Mouse (Mus musculus): ENCODE measurements around the gene Arnt. TPM values are rescaled to one million over a fixed set of nuclear protein-coding genes. Genes with fewer than 3 reads are reported as not detected.
"Not testable (repeated sequence)": the region's sequence is repeated elsewhere in the genome, so short reads cannot be mapped to it uniquely, and the experiment has no call there.

Gene Arnt
- polyA plus RNA-seq, 1 experiment from 2014 or later: 28.6 TPM

- ATAC-seq (ENCODE audit: extremely low read depth, insufficient number of reproducible peaks, low FRiP score, low TSS enrichment); H3K27me3 ChIP-seq (replicated peaks); H3K27ac ChIP-seq (replicated peaks); H3K9me3 ChIP-seq; H3K36me3 ChIP-seq; H3K4me1 ChIP-seq; H3K4me2 ChIP-seq; H3K4me3 ChIP-seq; H3K9ac ChIP-seq: not testable (repeated sequence)
- WGBS: 50% methylated on average over 5 of the region's 11 CpGs
Measured at GRCm38 (mm10) chr3:95428423-95428822, 5.8 kb upstream of the Arnt start.

GRCm38 (mm10) chr3:95433301-95433915 is 780 bp upstream of the Arnt start:
- no peak for ATAC-seq (ENCODE audit: extremely low read depth, insufficient number of reproducible peaks, low FRiP score, low TSS enrichment)
- Histone ChIP-seq H3K27me3 (replicated peaks) (no peaks in the 10 kb centered on the region), H3K4me1 (peaks cover 25% of the 10 kb centered on the region), H3K27ac (replicated peaks) (peak overlapping the region; percentile 73), H3K4me2 (peak overlapping the region; percentile 84), H3K4me3 (peak overlapping the region; percentile 88), H3K36me3 (peaks cover 19% of the 10 kb centered on the region), H3K9me3 (no peaks in the 10 kb centered on the region), H3K9ac (peak overlapping the region; percentile 67)
- WGBS: 72% methylated on average over 10 of the region's 10 CpGs

DNA sequence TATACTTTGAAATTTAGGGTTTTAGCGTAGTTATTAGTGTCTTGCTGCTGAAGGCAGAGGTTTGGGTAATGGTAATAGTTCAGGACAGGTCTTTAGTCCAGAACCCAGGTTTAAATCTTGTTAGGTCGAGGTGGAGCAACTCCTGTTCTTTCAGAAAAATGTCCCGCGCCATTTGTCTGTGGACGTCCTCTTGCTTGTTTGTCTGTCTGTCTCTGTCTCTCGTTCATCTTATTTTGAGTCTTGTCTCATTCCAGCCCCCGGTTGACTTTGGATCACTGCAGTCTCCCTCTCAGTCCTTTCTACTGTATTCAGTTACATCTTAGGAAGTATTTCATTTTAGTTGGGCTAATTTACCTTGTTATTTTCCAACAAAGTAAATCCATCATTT is 789 bp downstream of the Arnt start:
- Histone ChIP-seq H3K27me3 (replicated peaks) (no peaks in the 10 kb centered on the region), H3K9me3 (no peaks in the 10 kb centered on the region), H3K4me1 (peaks cover 30% of the 10 kb centered on the region), H3K4me3 (peak overlapping the region; percentile 88), H3K27ac (replicated peaks) (peak overlapping the region; percentile 90), H3K4me2 (peak overlapping the region; percentile 84), H3K36me3 (peaks cover 31% of the 10 kb centered on the region), H3K9ac (peak overlapping the region; percentile 93)
- ATAC-seq (ENCODE audit: extremely low read depth, insufficient number of reproducible peaks, low FRiP score, low TSS enrichment): no peak
- 1% methylated on average over 7 of the region's 7 CpGs for WGBS

- Histone ChIP-seq H3K4me3 (peak overlapping the region; percentile 88), H3K36me3 (peaks cover 35% of the 10 kb centered on the region), H3K9ac (peak overlapping the region; percentile 93; the same call in 1 of the 2 replicates), H3K4me1 (peaks cover 30% of the 10 kb centered on the region), H3K27me3 (replicated peaks) (no peaks in the 10 kb centered on the region), H3K9me3 (no peaks in the 10 kb centered on the region), H3K4me2 (peak overlapping the region; percentile 84), H3K27ac (replicated peaks) (no peak overlapping the region)
- ATAC-seq (ENCODE audit: extremely low read depth, insufficient number of reproducible peaks, low FRiP score, low TSS enrichment): no peak
- WGBS: 47% methylated on average over 1 of the region's 1 CpGs
Measured at GRCm38 (mm10) chr3:95435561-95435960, 1.4 kb downstream of the Arnt start.

GRCm38 (mm10) chr3:95438636-95439035 is 4.4 kb downstream of the Arnt start:
- H3K9me3 ChIP-seq; H3K27me3 ChIP-seq (replicated peaks); H3K9ac ChIP-seq; H3K4me3 ChIP-seq; ATAC-seq (ENCODE audit: extremely low read depth, insufficient number of reproducible peaks, low FRiP score, low TSS enrichment); H3K27ac ChIP-seq (replicated peaks); H3K4me2 ChIP-seq: not testable (repeated sequence)
- H3K36me3 ChIP-seq: peaks cover 35% of the 10 kb centered on the region
- peaks cover 35% of the 10 kb centered on the region for H3K4me1 ChIP-seq
- 95% methylated on average over 4 of the region's 4 CpGs for WGBS

DNA sequence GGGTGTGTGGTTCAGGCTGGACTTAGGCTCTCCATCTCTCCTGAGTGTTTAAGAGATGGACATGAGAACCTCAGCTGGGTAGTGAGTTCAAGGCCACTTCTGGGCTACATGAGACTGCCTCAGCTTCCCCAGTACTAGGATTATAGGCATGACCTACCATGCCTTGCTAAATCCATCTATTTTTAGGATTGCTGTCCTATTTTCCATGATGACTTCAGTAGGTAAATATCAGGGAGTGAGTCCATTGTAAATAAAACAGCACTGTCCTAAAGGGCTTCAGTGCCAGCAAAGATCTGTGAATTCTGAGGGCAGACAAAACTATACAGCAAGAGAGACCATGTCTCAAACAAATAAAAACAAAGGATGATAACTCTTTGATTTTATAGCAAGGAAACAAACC is 5.5 kb downstream of the Arnt start:
- H3K4me3 ChIP-seq: no peak overlapping the region
- peaks cover 33% of the 10 kb centered on the region for H3K4me1 ChIP-seq
- H3K36me3 ChIP-seq: peaks cover 44% of the 10 kb centered on the region
- no peaks in the 10 kb centered on the region for H3K9me3 ChIP-seq
- H3K4me2 ChIP-seq: no peak overlapping the region
- no peak for ATAC-seq (ENCODE audit: extremely low read depth, insufficient number of reproducible peaks, low FRiP score, low TSS enrichment)
- H3K27ac ChIP-seq (replicated peaks): no peak overlapping the region
- no peaks in the 10 kb centered on the region for H3K27me3 ChIP-seq (replicated peaks)
- no peak overlapping the region for H3K9ac ChIP-seq

DNA sequence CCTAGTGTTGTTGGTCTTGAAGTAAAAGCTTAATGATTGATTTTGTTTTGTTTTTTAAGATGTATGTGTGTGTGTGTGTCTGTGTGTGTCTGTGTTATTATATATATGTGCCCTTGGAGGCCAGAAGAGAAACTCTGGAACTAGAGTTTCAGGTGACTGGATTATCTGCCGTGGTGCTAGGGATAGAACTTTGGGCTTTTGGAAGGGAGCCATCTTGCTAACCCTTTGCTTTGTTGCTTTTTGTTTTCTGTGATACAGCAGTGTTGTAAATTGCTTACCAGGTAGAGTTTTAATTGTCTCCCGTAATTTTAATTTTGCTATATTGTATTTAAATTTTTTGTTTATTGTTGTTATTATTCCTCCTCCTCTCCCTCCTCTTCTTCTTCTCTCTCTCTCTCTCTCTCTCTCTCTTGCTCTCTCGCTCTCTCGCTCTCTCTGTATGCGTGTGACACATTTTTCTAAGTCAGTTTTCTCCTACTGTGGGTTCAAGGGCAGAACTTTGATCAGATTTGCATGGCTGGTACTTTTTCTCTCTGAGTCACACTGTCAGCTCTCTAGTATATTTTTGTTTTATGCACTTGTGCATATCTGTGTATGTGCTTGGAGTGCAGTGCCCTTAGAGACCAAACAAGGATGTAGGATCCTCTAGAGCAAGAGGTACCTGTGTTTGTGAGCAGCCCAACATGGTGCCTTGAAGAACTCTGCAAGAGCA is 8.4 kb downstream of the Arnt start:
- H3K36me3 ChIP-seq: peaks cover 35% of the 10 kb centered on the region
- H3K4me1 ChIP-seq: peaks cover 20% of the 10 kb centered on the region
- H3K4me3 ChIP-seq: no peak overlapping the region
- H3K27me3 ChIP-seq (replicated peaks): no peaks in the 10 kb centered on the region
- ATAC-seq (ENCODE audit: extremely low read depth, insufficient number of reproducible peaks, low FRiP score, low TSS enrichment): no peak
- no peak overlapping the region for H3K4me2 ChIP-seq
- no peak overlapping the region for H3K9ac ChIP-seq
- 88% methylated on average over 5 of the region's 5 CpGs for WGBS
- H3K9me3 ChIP-seq: no peaks in the 10 kb centered on the region
- H3K27ac ChIP-seq (replicated peaks): no peak overlapping the region

GRCm38 (mm10) chr3:95445311-95445710 is 11.1 kb downstream of the Arnt start:
- ATAC-seq (ENCODE audit: extremely low read depth, insufficient number of reproducible peaks, low FRiP score, low TSS enrichment): no peak
- 65% methylated on average over 4 of the region's 4 CpGs for WGBS
- Histone ChIP-seq H3K27me3 (replicated peaks) (no peaks in the 10 kb centered on the region), H3K4me2 (no peak overlapping the region), H3K9ac (no peak overlapping the region), H3K9me3 (no peaks in the 10 kb centered on the region), H3K4me1 (peaks cover 16% of the 10 kb centered on the region), H3K36me3 (peaks cover 30% of the 10 kb centered on the region), H3K27ac (replicated peaks) (no peak overlapping the region), H3K4me3 (no peak overlapping the region)

GRCm38 (mm10) chr3:95450408-95450807 is 16.2 kb downstream of the Arnt start:
- H3K27ac ChIP-seq (replicated peaks): no peak overlapping the region
- no peak overlapping the region for H3K9ac ChIP-seq
- H3K36me3 ChIP-seq: peaks cover 56% of the 10 kb centered on the region
- H3K4me1 ChIP-seq: peaks cover 11% of the 10 kb centered on the region
- no peak for ATAC-seq (ENCODE audit: extremely low read depth, insufficient number of reproducible peaks, low FRiP score, low TSS enrichment)
- no peak overlapping the region for H3K4me3 ChIP-seq
- H3K9me3 ChIP-seq: no peaks in the 10 kb centered on the region
- no peaks in the 10 kb centered on the region for H3K27me3 ChIP-seq (replicated peaks)
- 33% methylated on average over 1 of the region's 1 CpGs for WGBS
- no peak overlapping the region for H3K4me2 ChIP-seq

GRCm38 (mm10) chr3:95450915-95451314 is 16.7 kb downstream of the Arnt start:
- no peaks in the 10 kb centered on the region for H3K9me3 ChIP-seq
- 90% methylated on average over 3 of the region's 3 CpGs for WGBS
- H3K27me3 ChIP-seq (replicated peaks): no peaks in the 10 kb centered on the region
- no peak overlapping the region for H3K27ac ChIP-seq (replicated peaks)
- no peak overlapping the region for H3K9ac ChIP-seq
- H3K4me3 ChIP-seq: no peak overlapping the region
- peaks cover 57% of the 10 kb centered on the region for H3K36me3 ChIP-seq
- no peak for ATAC-seq (ENCODE audit: extremely low read depth, insufficient number of reproducible peaks, low FRiP score, low TSS enrichment)
- H3K4me1 ChIP-seq: peaks cover 11% of the 10 kb centered on the region
- no peak overlapping the region for H3K4me2 ChIP-seq

- Histone ChIP-seq H3K36me3 (peaks cover 59% of the 10 kb centered on the region), H3K9me3 (no peaks in the 10 kb centered on the region), H3K4me2 (no peak overlapping the region), H3K27me3 (replicated peaks) (no peaks in the 10 kb centered on the region), H3K27ac (replicated peaks) (no peak overlapping the region), H3K4me1 (peaks cover 15% of the 10 kb centered on the region), H3K4me3 (no peak overlapping the region), H3K9ac (no peak overlapping the region)
- no peak for ATAC-seq (ENCODE audit: extremely low read depth, insufficient number of reproducible peaks, low FRiP score, low TSS enrichment)
- 94% methylated on average over 5 of the region's 5 CpGs for WGBS
Measured at GRCm38 (mm10) chr3:95456367-95456766, 22.2 kb downstream of the Arnt start.

DNA sequence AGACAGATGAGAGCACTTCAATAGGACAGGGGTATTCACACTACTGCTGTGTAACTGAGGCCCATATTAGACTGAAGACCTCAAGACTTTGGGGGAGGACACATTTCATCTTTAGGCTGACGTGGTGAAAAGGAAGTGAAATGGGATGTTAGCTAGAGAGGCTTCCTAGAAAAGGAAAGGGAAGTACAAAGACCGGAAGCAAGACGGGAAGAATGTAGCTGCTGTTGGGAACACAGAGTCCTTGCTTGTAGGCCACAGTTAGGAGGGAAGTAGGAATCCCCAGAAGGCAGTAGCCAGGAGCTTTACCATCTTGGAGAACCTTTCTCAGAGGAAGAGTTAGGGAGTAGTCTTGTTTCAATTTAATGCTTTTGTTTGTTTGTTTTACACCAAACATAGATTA is 23.6 kb downstream of the Arnt start:
- no peak overlapping the region for H3K4me3 ChIP-seq
- H3K9ac ChIP-seq: no peak overlapping the region
- no peaks in the 10 kb centered on the region for H3K9me3 ChIP-seq
- H3K36me3 ChIP-seq: peaks cover 64% of the 10 kb centered on the region
- H3K4me1 ChIP-seq: peaks cover 8% of the 10 kb centered on the region
- no peak for ATAC-seq (ENCODE audit: extremely low read depth, insufficient number of reproducible peaks, low FRiP score, low TSS enrichment)
- H3K27ac ChIP-seq (replicated peaks): no peak overlapping the region
- WGBS: 60% methylated on average over 3 of the region's 3 CpGs
- no peak overlapping the region for H3K4me2 ChIP-seq
- no peaks in the 10 kb centered on the region for H3K27me3 ChIP-seq (replicated peaks)

Measured in heart, embryonic 13.5 days (tissue).